Mouse (Mus musculus): ENCODE measurements around the gene Smyd3.
A peak's percentile ranks its signal among the peaks of the same experiment; 100 is the strongest.

The Smyd3 gene

GRCm38 (mm10) chr1:178960015-178960559 is 557.8 kb downstream of the Smyd3 start:
- DNase-seq (ENCODE audit: low spot score), result peak; percentile 65

- DNase-seq (ENCODE audit: low spot score), result no peak
Observed at GRCm38 (mm10) chr1:178958641-178959040, 559.2 kb downstream of the Smyd3 start.

- DNase-seq (ENCODE audit: low spot score), result no peak
Observed at GRCm38 (mm10) chr1:178952910-178953309, 564.9 kb downstream of the Smyd3 start.

- DNase-seq (ENCODE audit: low spot score), result no peak
Observed at GRCm38 (mm10) chr1:178942251-178942963, 575.4 kb downstream of the Smyd3 start.

- no peak for DNase-seq (ENCODE audit: low spot score)
Observed at GRCm38 (mm10) chr1:178940353-178940752, 577.5 kb downstream of the Smyd3 start.

GRCm38 (mm10) chr1:178936976-178937375 is 580.9 kb downstream of the Smyd3 start:
- DNase-seq (ENCODE audit: low spot score), result no peak

GRCm38 (mm10) chr1:178936457-178936856 is 581.4 kb downstream of the Smyd3 start:
- DNase-seq (ENCODE audit: low spot score), result no peak

- DNase-seq (ENCODE audit: low spot score), result no peak
Observed at GRCm38 (mm10) chr1:178933953-178934637, 583.7 kb downstream of the Smyd3 start.

GRCm38 (mm10) chr1:178929531-178929930 is 588.3 kb downstream of the Smyd3 start:
- DNase-seq (ENCODE audit: low spot score), result no peak

GRCm38 (mm10) chr1:178924492-178925183 is 593.2 kb downstream of the Smyd3 start:
- DNase-seq (ENCODE audit: low spot score), result no peak

- no peak for DNase-seq (ENCODE audit: low spot score)
Observed at GRCm38 (mm10) chr1:178917194-178917902, 600.5 kb downstream of the Smyd3 start.

GRCm38 (mm10) chr1:178915056-178915455 is 602.8 kb downstream of the Smyd3 start:
- no peak for DNase-seq (ENCODE audit: low spot score)

- DNase-seq (ENCODE audit: low spot score), result no peak
Observed at GRCm38 (mm10) chr1:178912936-178913716, 604.7 kb downstream of the Smyd3 start.

GRCm38 (mm10) chr1:178910951-178911350 is 606.9 kb downstream of the Smyd3 start:
- DNase-seq (ENCODE audit: low spot score), result no peak

Measured in ovary, postnatal 14 days (tissue).